Mouse (Mus musculus) lung, embryonic 16.5 days (tissue): ENCODE results near the gene S100z. TPM values are rescaled to one million over a fixed set of nuclear protein-coding genes. Genes with fewer than 3 reads are reported as not detected.
A peak's percentile ranks its signal among the peaks of the same experiment; 100 is the strongest.

ENCODE experiments used
- ATAC-seq: fragments of 200-750 bp; cut with Nextera tagmentation; 2 replicates; pipeline ENCODE4 v1.8.0; 2017; ENCODE audit warnings: low read depth, mild to moderate bottlenecking, moderate library complexity
- H3K27ac ChIP-seq: fragments of 300-500 bp; sonication (generic); 2 replicates; pipeline ENCODE4 v1.5.1; 2014; ENCODE audit warnings: mild to moderate bottlenecking, control low read depth, low read length
- H3K27me3 ChIP-seq: fragments of 300-500 bp; sonication (generic); 2 replicates; pipeline ENCODE4 v1.6.1; 2014; ENCODE audit warnings: low read depth, low read length, mixed read lengths; ENCODE audit not compliant: control insufficient read depth, insufficient read depth
- H3K36me3 ChIP-seq: fragments of 300-500 bp; sonication (generic); 2 replicates; pipeline ENCODE4 v1.6.1; 2014; ENCODE audit warnings: low read length; ENCODE audit not compliant: control insufficient read depth, insufficient read depth
- H3K4me1 ChIP-seq: fragments of 300-500 bp; sonication (generic); replicated peaks from 2 replicates; pipeline ENCODE4 v1.6.1; 2014; ENCODE audit warnings: low read length, mixed read lengths; ENCODE audit not compliant: control insufficient read depth, insufficient read depth
- H3K4me2 ChIP-seq: fragments of 300-500 bp; sonication (generic); 2 replicates; pipeline ENCODE4 v1.6.1; 2014; ENCODE audit warnings: low read depth, low read length, control low read depth
- H3K4me3 ChIP-seq: fragments of 300-500 bp; sonication (generic); 2 replicates; pipeline ENCODE4 v1.5.1; 2014; ENCODE audit warnings: mild to moderate bottlenecking, low read length, control low read depth
- H3K9ac ChIP-seq: fragments of 300-500 bp; sonication (generic); 2 replicates; pipeline ENCODE4 v1.6.1; 2014; ENCODE audit warnings: low read length, control low read depth
- H3K9me3 ChIP-seq: fragments of 300-500 bp; sonication (generic); 2 replicates; pipeline ENCODE4 v1.6.1; 2016; ENCODE audit warnings: low read length; ENCODE audit not compliant: control insufficient read depth
- WGBS: fragments of 180-500 bp; shearing (Covaris S2); extraction: QIAGEN DNeasy Blood & Tissue Kit; methylation state at CpG from one replicate; pipeline ENCODE4 v1.1.7; 2014; 5-methylcytosine and 5-hydroxymethylcytosine counted together
- polyA plus RNA-seq: library from polyadenylated mRNA; unstranded; fragments of >200 nt; fragmentation: Nextera tagmentation; extraction: Ambion mirVana; gene quantifications from 2 replicates; pipeline ENCODE4 v1.2.1, GENCODE M21; 2015

The S100z gene
- polyA plus RNA-seq, 1 experiment from 2014 or later, result not detected

DNA sequence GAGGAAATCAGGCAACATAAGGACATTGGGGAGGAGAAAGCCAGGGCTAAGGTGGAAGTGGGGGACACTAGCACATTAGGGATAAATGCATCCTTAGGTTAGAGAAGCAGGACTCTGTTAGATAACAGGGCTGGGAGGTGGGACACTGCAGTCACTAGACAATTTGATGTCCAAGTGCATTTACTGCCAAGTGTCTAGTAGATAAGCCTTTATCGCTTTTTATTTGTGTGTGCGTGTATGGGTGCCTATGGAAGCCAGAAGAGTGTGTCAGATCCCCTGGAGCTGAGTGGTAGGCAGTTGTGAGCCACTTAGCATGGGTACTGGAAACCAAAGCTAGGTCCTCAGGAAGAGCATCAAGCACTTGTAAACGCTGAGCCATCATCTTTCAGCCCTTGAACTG, 4.2 kb downstream of the S100z start:
- H3K9ac ChIP-seq, result no peak overlapping the region
- no peak overlapping the region for H3K4me3 ChIP-seq
- H3K9me3 ChIP-seq, result no peaks in the 10 kb centered on the region
- no peaks in the 10 kb centered on the region for H3K36me3 ChIP-seq
- WGBS, result 73% methylated on average over 3 of the region's 3 CpGs
- ATAC-seq, result no peak
- no peaks in the 10 kb centered on the region for H3K27me3 ChIP-seq
- no peak overlapping the region for H3K27ac ChIP-seq
- H3K4me2 ChIP-seq, result no peak overlapping the region
- H3K4me1 ChIP-seq, result no peaks in the 10 kb centered on the region

DNA sequence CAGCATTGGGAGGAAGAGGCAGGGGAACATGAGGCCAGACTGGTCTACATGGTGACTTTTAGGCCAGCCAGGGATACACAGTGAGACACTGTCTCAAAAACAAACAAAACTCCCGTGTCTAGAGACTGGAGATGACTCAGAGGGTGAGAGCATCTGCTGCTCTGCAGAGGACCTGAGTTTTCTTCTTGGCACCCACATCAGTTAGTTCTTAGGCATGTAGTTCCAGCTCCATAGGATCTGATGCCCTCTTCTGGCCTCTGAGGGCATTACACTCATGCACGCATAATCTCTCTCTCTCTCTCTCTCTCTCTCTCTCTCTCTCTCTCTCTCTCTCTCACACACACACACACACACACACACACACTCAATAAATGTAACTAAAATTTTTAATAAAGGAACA, 7.6 kb downstream of the S100z start:
- H3K36me3 ChIP-seq, result no peaks in the 10 kb centered on the region
- no peaks in the 10 kb centered on the region for H3K27me3 ChIP-seq
- no peak overlapping the region for H3K4me3 ChIP-seq
- ATAC-seq, result no peak
- 69% methylated on average over 2 of the region's 2 CpGs for WGBS
- H3K9ac ChIP-seq, result no peak overlapping the region
- H3K4me2 ChIP-seq, result no peak overlapping the region
- H3K4me1 ChIP-seq, result no peaks in the 10 kb centered on the region
- no peak overlapping the region for H3K27ac ChIP-seq
- no peaks in the 10 kb centered on the region for H3K9me3 ChIP-seq

GRCm38 (mm10) chr13:95451529-95451928, 27.0 kb downstream of the S100z start:
- Histone ChIP-seq H3K27ac (no peak overlapping the region), H3K27me3 (no peaks in the 10 kb centered on the region), H3K4me1 (no peaks in the 10 kb centered on the region), H3K9me3 (no peaks in the 10 kb centered on the region), H3K4me3 (no peak overlapping the region), H3K4me2 (no peak overlapping the region), H3K9ac (no peak overlapping the region), H3K36me3 (no peaks in the 10 kb centered on the region)
- ATAC-seq, result no peak
- WGBS, result 45% methylated on average over 2 of the region's 2 CpGs

DNA sequence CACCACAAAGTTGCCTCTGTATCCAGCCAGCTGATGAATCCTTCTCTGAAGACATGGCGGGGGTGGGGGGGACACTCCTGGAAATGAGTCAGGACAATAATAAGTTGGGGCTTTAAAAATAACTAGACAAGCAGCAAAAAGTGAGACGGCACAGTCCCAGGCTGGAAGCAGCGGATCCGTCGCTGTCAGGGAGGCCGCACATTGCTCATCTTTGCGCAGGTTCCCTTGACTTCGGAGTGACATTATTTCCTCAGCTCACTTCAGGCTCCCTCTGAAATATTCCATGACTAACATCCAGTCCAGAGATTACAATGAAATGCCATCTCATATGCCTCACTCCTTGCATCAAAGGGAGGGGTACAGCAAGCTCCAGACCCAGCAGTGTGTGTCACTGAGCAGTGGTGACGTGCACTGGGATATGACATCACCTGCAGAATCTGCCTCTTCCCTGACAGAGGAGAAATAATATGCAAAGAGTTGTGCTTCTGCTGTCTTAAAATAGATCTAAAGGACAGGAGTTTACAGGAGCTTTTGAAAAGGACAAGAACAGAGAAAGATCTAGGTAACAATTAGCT, 27.8 kb downstream of the S100z start:
- Histone ChIP-seq H3K27ac (no peak overlapping the region), H3K9me3 (no peaks in the 10 kb centered on the region), H3K36me3 (no peaks in the 10 kb centered on the region), H3K9ac (no peak overlapping the region), H3K4me3 (no peak overlapping the region), H3K4me1 (no peaks in the 10 kb centered on the region), H3K27me3 (no peaks in the 10 kb centered on the region), H3K4me2 (no peak overlapping the region)
- ATAC-seq, result no peak
- WGBS, result 80% methylated on average over 9 of the region's 9 CpGs

DNA sequence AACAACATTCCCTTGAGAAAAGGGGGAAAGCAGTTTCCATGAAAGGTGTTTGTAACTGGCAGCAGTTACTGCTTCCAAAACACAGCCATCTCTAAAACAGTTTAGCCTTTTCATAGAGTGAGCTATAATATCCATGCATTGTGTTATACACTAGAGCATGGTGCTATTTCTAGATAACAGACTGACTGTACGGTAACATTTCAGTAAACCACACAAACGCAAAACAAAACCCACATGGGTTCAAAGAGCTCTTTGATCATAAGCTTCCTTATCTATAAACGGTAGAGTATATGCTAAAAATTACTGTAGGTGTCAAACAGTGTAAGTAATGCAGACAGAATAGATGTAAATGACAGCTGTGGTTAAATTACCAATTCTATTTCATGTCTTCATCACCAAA, 28.8 kb downstream of the S100z start:
- WGBS, result 40% methylated on average over 3 of the region's 3 CpGs
- Histone ChIP-seq H3K9me3 (no peaks in the 10 kb centered on the region), H3K36me3 (no peaks in the 10 kb centered on the region), H3K27ac (no peak overlapping the region), H3K4me2 (no peak overlapping the region), H3K4me1 (no peaks in the 10 kb centered on the region), H3K27me3 (peaks cover 7% of the 10 kb centered on the region), H3K9ac (no peak overlapping the region), H3K4me3 (no peak overlapping the region)
- ATAC-seq, result no peak

GRCm38 (mm10) chr13:95444824-95445223, 33.7 kb downstream of the S100z start, which contains the start of gene Crhbp:
Gene Crhbp (minus strand): TSS chr13:95444924.
- Histone ChIP-seq H3K9ac (0 out of 2 replicates have a peak within 1 kb of the TSS, but pooled peaks have one; percentile 11), H3K27me3 (peaks cover 24% of the 10 kb centered on the region), H3K4me3 (peak within 1 kb of the TSS; percentile 43), H3K27ac (no peak within 1 kb of the TSS), H3K4me2 (peak within 1 kb of the TSS; percentile 64), H3K36me3 (no peaks in the 10 kb centered on the region), H3K9me3 (no peaks in the 10 kb centered on the region), H3K4me1 (peaks cover 5% of the 10 kb centered on the region; the same call in 1 of the 2 replicates)
- no peak for ATAC-seq
- 45% methylated on average over 11 of the region's 11 CpGs for WGBS

- Histone ChIP-seq H3K4me2 (peak overlapping the region; percentile 64), H3K9me3 (no peaks in the 10 kb centered on the region), H3K4me3 (peak overlapping the region; percentile 43), H3K9ac (no peak overlapping the region), H3K27me3 (peaks cover 24% of the 10 kb centered on the region), H3K36me3 (no peaks in the 10 kb centered on the region), H3K27ac (no peak overlapping the region), H3K4me1 (peaks cover 5% of the 10 kb centered on the region; the same call in 1 of the 2 replicates)
- 12% methylated on average over 7 of the region's 7 CpGs for WGBS
- no peak for ATAC-seq
Measured at GRCm38 (mm10) chr13:95444291-95444690, 34.2 kb downstream of the S100z start.

DNA sequence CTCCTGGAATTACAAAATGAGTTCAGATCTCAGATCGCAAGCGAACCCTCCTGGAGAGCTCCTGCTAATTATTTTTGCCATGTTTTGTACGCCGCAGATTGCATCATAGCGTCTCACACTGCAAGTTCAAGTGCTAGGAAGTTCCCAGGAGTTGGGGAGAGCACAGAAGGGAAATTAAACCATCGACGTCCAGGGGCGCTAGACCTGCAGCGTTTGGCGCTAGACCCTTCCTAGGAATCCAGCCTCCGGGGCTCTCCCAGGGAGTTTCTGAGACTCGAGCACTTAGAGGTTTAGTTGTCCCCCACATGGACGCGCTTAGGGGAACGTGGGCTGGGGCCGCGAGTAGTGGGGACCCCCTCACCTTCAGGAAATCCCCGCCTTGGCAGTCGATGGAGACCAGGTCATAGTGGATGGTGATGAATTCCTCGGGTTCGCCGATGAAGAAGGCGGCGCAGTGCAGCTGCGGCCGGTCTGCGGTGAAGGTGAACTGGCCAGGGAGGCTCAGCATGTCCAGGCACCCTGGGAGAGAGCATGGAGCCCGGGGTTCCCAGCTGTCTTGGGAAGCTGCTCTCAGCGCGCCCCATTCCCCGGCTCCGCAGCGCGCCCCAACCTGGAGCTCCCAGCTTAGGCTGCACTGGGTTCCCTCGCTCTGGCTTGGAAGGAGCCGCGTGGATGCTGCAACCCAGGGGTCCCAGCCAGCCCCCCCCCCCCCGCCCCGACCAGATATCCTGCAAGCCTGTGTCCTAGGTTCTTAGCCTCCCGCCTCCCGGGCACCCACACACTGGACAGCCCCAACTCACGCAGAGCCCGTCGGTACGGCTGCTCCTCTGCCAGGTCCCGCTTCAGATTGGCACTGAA, 34.9 kb downstream of the S100z start:
- WGBS, result under 1% methylated on average over 42 of the region's 46 CpGs
- no peaks in the 10 kb centered on the region for H3K9me3 ChIP-seq
- H3K4me3 ChIP-seq, result peak overlapping the region; percentile 43
- peak; percentile 69 for ATAC-seq
- H3K36me3 ChIP-seq, result no peaks in the 10 kb centered on the region
- H3K4me2 ChIP-seq, result peak overlapping the region; percentile 64
- peaks cover 24% of the 10 kb centered on the region for H3K27me3 ChIP-seq
- H3K27ac ChIP-seq, result no peak overlapping the region
- 0 out of 2 replicates have a peak overlapping the region, but pooled peaks have one; percentile 11 for H3K9ac ChIP-seq
- H3K4me1 ChIP-seq, result peaks cover 5% of the 10 kb centered on the region; the same call in 1 of the 2 replicates

GRCm38 (mm10) chr13:95442901-95443300, 35.6 kb downstream of the S100z start:
- WGBS, result 37% methylated on average over 4 of the region's 4 CpGs
- no peak overlapping the region for H3K9ac ChIP-seq
- H3K4me3 ChIP-seq, result no peak overlapping the region
- H3K27me3 ChIP-seq, result peaks cover 24% of the 10 kb centered on the region
- H3K4me2 ChIP-seq, result peak overlapping the region; percentile 64; the same call in 1 of the 2 replicates
- H3K36me3 ChIP-seq, result no peaks in the 10 kb centered on the region
- ATAC-seq, result no peak
- H3K9me3 ChIP-seq, result no peaks in the 10 kb centered on the region
- peaks cover 5% of the 10 kb centered on the region; the same call in 1 of the 2 replicates for H3K4me1 ChIP-seq
- H3K27ac ChIP-seq, result no peak overlapping the region
